Mouse (Mus musculus) liver, postnatal 0 days (tissue): ENCODE results near the gene Hist1h2bf. TPM values are rescaled to one million over a fixed set of nuclear protein-coding genes. Genes with fewer than 3 reads are reported as not detected.
A peak's percentile ranks its signal among the peaks of the same experiment; 100 is the strongest.
"Not testable (repeated sequence)": the region's sequence is repeated elsewhere in the genome, so short reads cannot be mapped to it uniquely, and the experiment has no call there.

Experiments used
- ATAC-seq: fragments of 200-750 bp; cut with Nextera tagmentation; 2 replicates; pipeline ENCODE4 v1.8.0; 2017; ENCODE audit warnings: mild to moderate bottlenecking, moderate library complexity
- DNase-seq: peaks from one replicate; pipeline ENCODE4 v3.0.0-alpha.2; 2016
- H3K27ac ChIP-seq: fragments of 300-500 bp; sonication (generic); 2 replicates; pipeline ENCODE4 v1.5.1; 2014; ENCODE audit warnings: antibody characterized with exemption, moderate library complexity, mild to moderate bottlenecking, low read depth
- H3K27me3 ChIP-seq: fragments of 300-500 bp; sonication (generic); 2 replicates; pipeline ENCODE4 v1.6.1; 2014; ENCODE audit warnings: low read length, control low read depth, mixed read lengths; ENCODE audit not compliant: insufficient read depth
- H3K36me3 ChIP-seq: fragments of 300-500 bp; sonication (generic); replicated peaks from 2 replicates; pipeline ENCODE4 v1.6.1; 2014; ENCODE audit warnings: mild to moderate bottlenecking, control low read depth, low read length, moderate library complexity, mixed read lengths; ENCODE audit not compliant: insufficient read depth
- H3K4me1 ChIP-seq: fragments of 300-500 bp; sonication (generic); 2 replicates; pipeline ENCODE4 v1.6.1; 2014; ENCODE audit warnings: antibody characterized with exemption, mild to moderate bottlenecking, control low read depth; ENCODE audit not compliant: insufficient read depth
- H3K4me2 ChIP-seq: fragments of 300-500 bp; sonication (generic); 2 replicates; pipeline ENCODE4 v1.6.1; 2014; ENCODE audit warnings: low read depth, mild to moderate bottlenecking, low read length, moderate library complexity, mixed read lengths
- H3K4me3 ChIP-seq: fragments of 300-500 bp; sonication (generic); 2 replicates; pipeline ENCODE4 v1.5.1; 2014; ENCODE audit warnings: low read depth, low read length
- H3K9ac ChIP-seq: fragments of 300-500 bp; sonication (generic); replicated peaks from 2 replicates; pipeline ENCODE4 v1.6.1; 2014; ENCODE audit warnings: mild to moderate bottlenecking, moderate library complexity
- H3K9me3 ChIP-seq: fragments of 300-500 bp; sonication (generic); 2 replicates; pipeline ENCODE4 v1.6.1; 2016; ENCODE audit warnings: mild to moderate bottlenecking, control low read depth, low read length, mixed read lengths
- CTCF ChIP-seq: sonication (generic); IDR thresholded peaks from 2 replicates; pipeline ENCODE4 v1.5.1; 2016; ENCODE audit warnings: antibody characterized with exemption, low read depth
- EP300 ChIP-seq: IDR thresholded peaks from 2 replicates; pipeline ENCODE4 v1.6.1; 2016; ENCODE audit warnings: antibody characterized with exemption, low read depth, mild to moderate bottlenecking
- WGBS: fragments of 180-500 bp; shearing (Covaris S2); extraction: QIAGEN DNeasy Blood & Tissue Kit; methylation state at CpG from one replicate; pipeline ENCODE4 v1.1.7; 2014; ENCODE audit not compliant: insufficient replicate concordance; 5-methylcytosine and 5-hydroxymethylcytosine counted together
- polyA plus RNA-seq: library from polyadenylated mRNA; unstranded; fragments of >200 nt; fragmentation: Nextera tagmentation; extraction: Ambion mirVana; gene quantifications from 2 replicates; pipeline ENCODE4 v1.2.1, GENCODE M21; 2015

Gene Hist1h2bf
- polyA plus RNA-seq, 1 experiment from 2014 or later, result 5.8 TPM

- DNase-seq, result peak; percentile 89
- Histone ChIP-seq H3K9ac (peak overlapping the region; percentile 83), H3K27ac (peak overlapping the region; percentile 97), H3K27me3 (no peaks in the 10 kb centered on the region), H3K36me3 (no peaks in the 10 kb centered on the region), H3K4me2 (peak overlapping the region; percentile 90), H3K4me1 (peaks cover 15% of the 10 kb centered on the region), H3K9me3 (no peaks in the 10 kb centered on the region), H3K4me3 (peak overlapping the region; percentile 64)
- WGBS, result under 1% methylated on average over 54 of the region's 54 CpGs
- no peak for TF ChIP-seq CTCF
- TF ChIP-seq EP300, result peak; percentile 88
- ATAC-seq, result peak; percentile 77
Measured at GRCm38 (mm10) chr13:23554925-23555838, 18.8 kb downstream of the Hist1h2bf start.

GRCm38 (mm10) chr13:23554393-23554792, 19.6 kb downstream of the Hist1h2bf start:
- TF ChIP-seq CTCF (no peak), EP300 (no peak)
- Histone ChIP-seq H3K4me3 (peak overlapping the region; percentile 64), H3K36me3 (no peaks in the 10 kb centered on the region), H3K27ac (peak overlapping the region; percentile 97), H3K27me3 (no peaks in the 10 kb centered on the region), H3K9ac (peak overlapping the region; percentile 83), H3K4me2 (peak overlapping the region; percentile 90), H3K9me3 (no peaks in the 10 kb centered on the region), H3K4me1 (peaks cover 15% of the 10 kb centered on the region)
- no peak for DNase-seq
- no peak for ATAC-seq
- WGBS, result 18% methylated on average over 9 of the region's 9 CpGs

GRCm38 (mm10) chr13:23552962-23553361, 21.0 kb downstream of the Hist1h2bf start, which contains the start of gene Hist1h1d:
TSS of gene Hist1h1d (plus strand) at chr13:23553262.
- H3K4me3 ChIP-seq, result peak within 1 kb of the TSS; percentile 48; the same call in 1 of the 2 replicates
- peaks cover 15% of the 10 kb centered on the region for H3K4me1 ChIP-seq
- H3K9ac ChIP-seq, result peak within 1 kb of the TSS; percentile 64; the same call in 1 of the 2 replicates
- ATAC-seq (no peak), DNase-seq (no peak)
- TF ChIP-seq EP300 (no peak), CTCF (no peak)
- H3K27ac ChIP-seq, result peak within 1 kb of the TSS; percentile 97
- H3K36me3 ChIP-seq, result no peaks in the 10 kb centered on the region
- no peaks in the 10 kb centered on the region for H3K27me3 ChIP-seq
- H3K4me2 ChIP-seq, result peak within 1 kb of the TSS; percentile 90
- no peaks in the 10 kb centered on the region for H3K9me3 ChIP-seq

GRCm38 (mm10) chr13:23551931-23552914, 21.8 kb downstream of the Hist1h2bf start:
- H3K9ac ChIP-seq, result peak overlapping the region; percentile 64
- ATAC-seq (no peak), DNase-seq (no peak)
- no peak for TF ChIP-seq EP300
- TF ChIP-seq CTCF, result no peak
- 42% methylated on average over 8 of the region's 8 CpGs for WGBS
- H3K36me3 ChIP-seq, result no peaks in the 10 kb centered on the region
- H3K27ac ChIP-seq, result peak overlapping the region; percentile 93
- H3K9me3 ChIP-seq, result no peaks in the 10 kb centered on the region
- H3K4me2 ChIP-seq, result peak overlapping the region; percentile 64
- H3K4me1 ChIP-seq, result peaks cover 15% of the 10 kb centered on the region
- H3K27me3 ChIP-seq, result no peaks in the 10 kb centered on the region
- H3K4me3 ChIP-seq, result peak overlapping the region; percentile 48

- peak; percentile 93 for DNase-seq
- Histone ChIP-seq H3K4me3 (peak within 1 kb of the TSS; percentile 48), H3K4me1 (peaks cover 13% of the 10 kb centered on the region), H3K27ac (peak within 1 kb of the TSS; percentile 93), H3K4me2 (peak within 1 kb of the TSS; percentile 64), H3K9ac (peak within 1 kb of the TSS; percentile 64)
- under 1% methylated on average over 45 of the region's 47 CpGs for WGBS
- not testable (repeated sequence) for H3K27me3 ChIP-seq, H3K9me3 ChIP-seq, H3K36me3 ChIP-seq
- ATAC-seq, result peak; percentile 61
- TF ChIP-seq EP300, result peak; percentile 95
- peak; percentile 66 for TF ChIP-seq CTCF
Measured at GRCm38 (mm10) chr13:23551146-23551834, 22.7 kb downstream of the Hist1h2bf start, which contains the start of gene Hist1h4f. TSS of gene Hist1h4f (minus strand) at chr13:23551648.
